Mouse (Mus musculus) ovary, adult 2 months (tissue): Measurements from ENCODE around the gene Anks3. TPM values are rescaled to one million over a fixed set of nuclear protein-coding genes. Genes with fewer than 3 reads are reported as not detected.

Experiments
- polyA plus RNA-seq: library from polyadenylated mRNA; depleted of rRNA; stranded (reverse); fragments of >200 nt; gene quantifications from 2 replicates; pipeline ENCODE4 v1.2.3, GENCODE M21; 2012; rRNA removed

Anks3 gene
- polyA plus RNA-seq: 77.8 and 90.4 TPM in 2 replicates

GRCm38 (mm10) chr16:4963797-4964709 lies at the start of gene Anks3:
TSS of gene Anks3 (minus strand) at chr16:4964205.

GRCm38 (mm10) chr16:5013054-5013838 lies 49.2 kb upstream of the Anks3 start, which contains the start of gene Rogdi:
TSS of gene Rogdi (minus strand) at chr16:5013553.

GRCm38 (mm10) chr16:5007067-5007466 lies 43.1 kb upstream of the Anks3 start, which contains the start of gene Smim22:
TSS of gene Smim22 (plus strand) at chr16:5007288.

GRCm38 (mm10) chr16:4997553-4997952 lies 33.5 kb upstream of the Anks3 start, which contains the start of gene Sept12:
TSS of gene Sept12 (minus strand) at chr16:4997852.

GRCm38 (mm10) chr16:4938461-4938860 lies 25.5 kb downstream of the Anks3 start, which contains the start of gene Nudt16l1:
TSS of gene Nudt16l1 (plus strand) at chr16:4938761.

Other genes starting within 250 kb of the Anks3 start
- gene Nmral1, start 244.8 kb downstream of the Anks3 start, polyA plus RNA-seq: 11.6 and 17.5 TPM in 2 replicates
- gene Hmox2, start 237.8 kb downstream of the Anks3 start, polyA plus RNA-seq: 23.8 and 26.3 TPM in 2 replicates
- 174 and 176 TPM in 2 replicates for gene Cdip1, start 173.9 kb downstream of the Anks3 start, polyA plus RNA-seq
- 0.67 and 2.1 TPM in 2 replicates for gene 4930562C15Rik, start 128.8 kb downstream of the Anks3 start, polyA plus RNA-seq
- gene Ubald1, start 83.9 kb downstream of the Anks3 start, polyA plus RNA-seq: 52.7 and 57.2 TPM in 2 replicates
- gene Mgrn1, start 78.0 kb downstream of the Anks3 start, polyA plus RNA-seq: 193 and 194 TPM in 2 replicates
- gene Nudt16l1, start 25.4 kb downstream of the Anks3 start, polyA plus RNA-seq: 117 and 119 TPM in 2 replicates
- gene Sept12, start 33.6 kb upstream of the Anks3 start, polyA plus RNA-seq: 0.18 and 0.52 TPM in 2 replicates
- 37.0 and 63.4 TPM in 2 replicates for gene Smim22, start 43.1 kb upstream of the Anks3 start, polyA plus RNA-seq
- gene Rogdi, start 49.3 kb upstream of the Anks3 start, polyA plus RNA-seq: 117 and 151 TPM in 2 replicates
- 58.9 and 68.7 TPM in 2 replicates for gene Glyr1, start 85.7 kb upstream of the Anks3 start, polyA plus RNA-seq
- 35.8 and 43.4 TPM in 2 replicates for gene Ubn1, start 85.9 kb upstream of the Anks3 start, polyA plus RNA-seq
- gene Ppl, start 168.2 kb upstream of the Anks3 start, polyA plus RNA-seq: 3.4 and 3.5 TPM in 2 replicates
- gene Sec14l5, start 182.9 kb upstream of the Anks3 start, polyA plus RNA-seq: 0.81 and 0.83 TPM in 2 replicates
- gene Nagpa, start 239.8 kb upstream of the Anks3 start, polyA plus RNA-seq: 56.9 and 64.1 TPM in 2 replicates